Mouse (Mus musculus) bone marrow, adult 2 months (tissue): ENCODE results near the gene Gmppa. TPM values are rescaled to one million over a fixed set of nuclear protein-coding genes. Genes with fewer than 3 reads are reported as not detected.

ENCODE experiments used
- H3K27ac ChIP-seq: fragments of 200-500 bp; 2 replicates; pipeline ENCODE4 v1.5.1; 2012; ENCODE audit warnings: low read depth, mild to moderate bottlenecking, control low read depth, inconsistent platforms, low read length; ENCODE audit not compliant: control insufficient read depth, poor library complexity, insufficient read depth
- H3K4me1 ChIP-seq: fragments of 200-500 bp; 2 replicates; pipeline ENCODE4 v1.6.1; 2011; ENCODE audit warnings: low read length; ENCODE audit not compliant: control insufficient read depth, insufficient read depth
- H3K4me3 ChIP-seq: fragments of 200-500 bp; replicated peaks from 2 replicates; pipeline ENCODE3; 2011; ENCODE audit warnings: mild to moderate bottlenecking, low read depth, low read length, control low read depth; ENCODE audit not compliant: control insufficient read depth
- CTCF ChIP-seq: fragments of 200-500 bp; IDR thresholded peaks from 2 replicates; pipeline ENCODE4 v1.5.1; 2011; ENCODE audit warnings: low read length, control low read depth; ENCODE audit not compliant: control insufficient read depth, insufficient read depth
- POLR2A ChIP-seq: fragments of 200-500 bp; IDR thresholded peaks from 2 replicates; pipeline ENCODE4 v1.6.1; 2011; ENCODE audit warnings: low read depth, mild to moderate bottlenecking, control low read depth, low read length, borderline replicate concordance; ENCODE audit not compliant: control insufficient read depth
- WGBS: fragments of 180-500 bp; shearing (Covaris S2); methylation state at CpG from one replicate; pipeline ENCODE4 v1.1.7; 2018; 5-methylcytosine and 5-hydroxymethylcytosine counted together
- polyA plus RNA-seq: library from polyadenylated mRNA; stranded (reverse); fragments of >200 nt; gene quantifications from 2 replicates; pipeline ENCODE4 v1.2.4, GENCODE M21; 2011; ENCODE audit warnings: low replicate concordance; ENCODE audit not compliant: missing spikeins, insufficient read depth, insufficient read length

Gene Gmppa
- polyA plus RNA-seq, 1 experiment, result 53.9 TPM

GRCm38 (mm10) chr1:75413749-75414148 lies 22.0 kb upstream of the Gmppa start:
- H3K27ac ChIP-seq, result no peak overlapping the region
- 54% methylated on average over 3 of the region's 3 CpGs for WGBS
- H3K4me3 ChIP-seq, result no peak overlapping the region
- no peaks in the 10 kb centered on the region for H3K4me1 ChIP-seq
- TF ChIP-seq CTCF, result peak; percentile 32; the same call in 1 of the 2 replicates
- TF ChIP-seq POLR2A, result no peak

- Histone ChIP-seq H3K4me1 (no peaks in the 10 kb centered on the region), H3K4me3 (no peak overlapping the region), H3K27ac (no peak overlapping the region)
- TF ChIP-seq CTCF, result no peak
- TF ChIP-seq POLR2A, result no peak
- 7% methylated on average over 20 of the region's 20 CpGs for whole genome bisulfite sequencing
These were observed 13.9 kb upstream of the Gmppa start for GRCm38 (mm10) chr1:75421794-75422193.

DNA sequence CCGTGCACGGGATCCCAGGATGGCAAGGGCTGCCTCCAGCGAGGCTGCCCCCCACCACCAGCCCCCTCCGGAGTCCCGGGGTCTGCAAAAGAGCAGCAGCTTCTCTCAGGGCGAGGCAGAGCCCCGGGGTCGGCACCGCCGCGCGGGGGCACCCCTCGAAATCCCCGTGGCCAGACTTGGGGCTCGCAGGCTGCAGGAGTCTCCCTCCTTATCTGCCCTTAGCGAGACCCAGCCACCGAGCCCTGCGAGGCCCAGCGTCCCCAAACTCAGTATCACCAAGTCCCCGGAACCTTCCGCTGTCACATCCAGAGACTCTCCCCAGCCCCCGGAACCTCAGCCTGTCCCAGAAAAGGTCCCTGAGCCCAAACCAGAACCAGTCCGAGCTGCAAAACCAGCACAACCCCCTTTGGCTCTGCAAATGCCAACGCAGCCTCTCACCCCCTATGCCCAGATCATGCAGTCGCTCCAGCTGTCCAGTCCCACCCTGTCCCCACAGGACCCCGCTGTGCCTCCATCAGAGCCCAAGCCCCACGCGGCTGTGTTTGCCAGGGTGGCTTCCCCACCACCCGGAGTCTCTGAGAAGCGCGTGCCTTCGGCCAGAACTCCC lies 13.4 kb upstream of the Gmppa start:
- 6% methylated on average over 32 of the region's 32 CpGs for WGBS
- TF ChIP-seq CTCF, result no peak
- TF ChIP-seq POLR2A, result no peak
- H3K27ac ChIP-seq, result no peak overlapping the region
- no peaks in the 10 kb centered on the region for H3K4me1 ChIP-seq
- no peak overlapping the region for H3K4me3 ChIP-seq

DNA sequence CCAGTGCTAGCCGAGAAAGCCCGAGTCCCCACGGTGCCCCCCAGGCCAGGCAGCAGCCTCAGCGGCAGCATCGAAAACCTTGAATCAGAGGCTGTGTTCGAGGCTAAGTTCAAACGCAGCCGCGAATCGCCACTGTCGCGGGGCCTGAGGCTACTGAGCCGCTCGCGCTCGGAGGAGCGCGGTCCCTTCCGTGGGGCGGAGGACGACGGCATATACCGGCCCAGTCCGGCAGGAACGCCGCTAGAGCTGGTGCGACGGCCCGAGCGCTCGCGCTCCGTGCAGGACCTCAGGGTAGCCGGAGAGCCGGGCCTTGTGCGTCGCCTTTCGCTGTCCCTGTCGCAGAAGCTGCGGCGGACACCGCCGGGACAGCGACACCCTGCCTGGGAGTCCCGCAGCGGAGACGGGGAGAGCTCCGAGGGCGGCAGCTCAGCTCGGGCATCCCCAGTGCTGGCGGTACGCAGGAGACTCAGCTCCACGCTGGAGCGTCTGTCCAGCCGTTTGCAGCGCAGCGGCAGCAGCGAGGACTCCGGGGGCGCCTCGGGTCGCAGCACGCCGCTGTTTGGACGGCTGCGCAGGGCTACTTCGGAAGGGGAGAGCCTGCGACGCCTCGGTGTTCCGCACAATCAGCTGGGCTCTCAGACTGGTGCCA lies 12.8 kb upstream of the Gmppa start:
- WGBS, result 4% methylated on average over 71 of the region's 71 CpGs
- Histone ChIP-seq H3K27ac (no peak overlapping the region; the same call in 1 of the 2 replicates), H3K4me1 (no peaks in the 10 kb centered on the region), H3K4me3 (no peak overlapping the region)
- no peak for TF ChIP-seq CTCF
- no peak for TF ChIP-seq POLR2A

DNA sequence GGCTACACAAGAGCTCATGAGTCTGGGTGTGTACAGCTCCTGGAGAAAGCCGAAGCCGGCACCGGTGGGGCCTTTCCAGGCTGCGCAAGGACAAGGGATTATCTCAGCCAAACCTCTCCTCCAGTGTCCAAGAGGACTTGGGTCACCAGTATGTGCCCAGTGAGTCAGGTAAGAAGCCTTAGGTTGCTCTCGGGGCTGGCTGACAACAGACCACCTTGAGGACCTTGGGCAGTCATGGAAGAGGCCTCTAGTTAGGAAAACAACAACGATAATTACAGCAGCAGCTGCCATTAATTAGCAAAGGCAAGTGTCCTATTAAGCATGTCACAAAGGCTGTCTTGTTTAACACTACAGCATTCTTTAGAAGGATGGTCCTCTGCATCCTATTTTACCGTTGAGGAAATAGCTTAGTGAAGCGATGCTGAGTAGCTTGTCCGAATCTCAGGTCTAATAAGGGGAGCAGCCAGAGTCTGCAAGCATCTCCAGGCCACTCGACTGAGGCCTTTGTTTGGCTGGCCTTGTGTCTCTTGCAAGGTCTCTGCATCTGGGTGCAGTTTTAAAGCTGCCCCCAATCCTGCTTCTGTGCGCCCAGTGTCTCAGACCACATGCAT lies 11.8 kb upstream of the Gmppa start:
- H3K4me3 ChIP-seq, result no peak overlapping the region
- TF ChIP-seq CTCF, result no peak
- no peak for TF ChIP-seq POLR2A
- 77% methylated on average over 11 of the region's 11 CpGs for WGBS
- no peak overlapping the region for H3K27ac ChIP-seq
- H3K4me1 ChIP-seq, result no peaks in the 10 kb centered on the region

GRCm38 (mm10) chr1:75425796-75426471 lies 9.8 kb upstream of the Gmppa start:
- TF ChIP-seq POLR2A, result no peak
- TF ChIP-seq CTCF, result peak; percentile 62
- H3K27ac ChIP-seq, result no peak overlapping the region
- no peak overlapping the region for H3K4me3 ChIP-seq
- 25% methylated on average over 10 of the region's 10 CpGs for WGBS
- no peaks in the 10 kb centered on the region for H3K4me1 ChIP-seq

DNA sequence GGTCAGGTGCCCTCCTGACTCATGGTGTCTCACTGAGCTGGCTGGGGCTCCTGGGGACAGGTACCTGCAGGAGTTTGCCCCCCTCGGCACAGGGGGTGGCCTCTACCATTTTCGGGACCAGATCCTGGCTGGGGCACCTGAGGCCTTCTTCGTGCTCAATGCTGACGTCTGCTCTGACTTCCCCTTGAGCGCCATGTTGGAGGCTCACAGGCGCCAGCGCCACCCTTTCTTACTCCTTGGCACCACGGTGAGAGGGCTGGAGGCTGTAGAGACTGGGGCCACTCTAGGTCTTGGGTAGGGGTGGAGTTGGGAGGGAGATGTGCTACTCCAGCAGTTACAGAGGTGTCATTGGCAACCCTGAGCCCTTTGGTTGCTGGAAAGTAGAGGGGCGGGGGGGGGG lies 3.1 kb downstream of the Gmppa start:
- Histone ChIP-seq H3K27ac (no peak overlapping the region), H3K4me3 (no peak overlapping the region), H3K4me1 (peaks cover 2% of the 10 kb centered on the region; the same call in 1 of the 2 replicates)
- 89% methylated on average over 8 of the region's 9 CpGs for WGBS
- TF ChIP-seq POLR2A (no peak), CTCF (no peak)

DNA sequence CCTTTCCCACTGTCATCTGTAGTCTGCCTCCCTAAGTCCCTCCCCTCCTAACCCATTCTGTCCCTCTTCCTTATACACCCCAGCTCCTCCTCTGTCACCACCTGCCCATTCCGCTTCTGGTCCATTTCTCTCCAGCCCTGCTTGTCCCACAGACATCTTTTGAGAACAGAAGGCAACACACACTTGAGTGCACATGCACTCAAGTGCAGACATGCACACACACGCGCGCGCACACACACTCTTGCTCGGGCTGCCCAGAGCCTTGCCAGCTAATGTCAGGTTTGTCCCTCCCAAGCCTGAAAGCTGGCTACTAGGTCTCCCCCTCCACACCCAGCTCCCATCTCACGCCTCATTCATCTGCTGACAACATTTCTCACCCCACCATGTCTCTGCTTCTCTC lies 4.9 kb downstream of the Gmppa start:
- WGBS, result 96% methylated on average over 7 of the region's 7 CpGs
- TF ChIP-seq CTCF (no peak), POLR2A (no peak)
- no peak overlapping the region for H3K27ac ChIP-seq
- peaks cover under 1% of the 10 kb centered on the region; the same call in 1 of the 2 replicates for H3K4me1 ChIP-seq
- no peak overlapping the region for H3K4me3 ChIP-seq
